Mouse (Mus musculus) urinary bladder, postnatal 14 days (tissue): ENCODE data around the gene Stard9.
A peak's percentile ranks its signal among the peaks of the same experiment; 100 is the strongest.

ENCODE experiments used
- DNase-seq: peaks from one replicate; pipeline ENCODE4 v3.0.0; 2021; ENCODE audit warnings: low spot score

Stard9 gene

DNA sequence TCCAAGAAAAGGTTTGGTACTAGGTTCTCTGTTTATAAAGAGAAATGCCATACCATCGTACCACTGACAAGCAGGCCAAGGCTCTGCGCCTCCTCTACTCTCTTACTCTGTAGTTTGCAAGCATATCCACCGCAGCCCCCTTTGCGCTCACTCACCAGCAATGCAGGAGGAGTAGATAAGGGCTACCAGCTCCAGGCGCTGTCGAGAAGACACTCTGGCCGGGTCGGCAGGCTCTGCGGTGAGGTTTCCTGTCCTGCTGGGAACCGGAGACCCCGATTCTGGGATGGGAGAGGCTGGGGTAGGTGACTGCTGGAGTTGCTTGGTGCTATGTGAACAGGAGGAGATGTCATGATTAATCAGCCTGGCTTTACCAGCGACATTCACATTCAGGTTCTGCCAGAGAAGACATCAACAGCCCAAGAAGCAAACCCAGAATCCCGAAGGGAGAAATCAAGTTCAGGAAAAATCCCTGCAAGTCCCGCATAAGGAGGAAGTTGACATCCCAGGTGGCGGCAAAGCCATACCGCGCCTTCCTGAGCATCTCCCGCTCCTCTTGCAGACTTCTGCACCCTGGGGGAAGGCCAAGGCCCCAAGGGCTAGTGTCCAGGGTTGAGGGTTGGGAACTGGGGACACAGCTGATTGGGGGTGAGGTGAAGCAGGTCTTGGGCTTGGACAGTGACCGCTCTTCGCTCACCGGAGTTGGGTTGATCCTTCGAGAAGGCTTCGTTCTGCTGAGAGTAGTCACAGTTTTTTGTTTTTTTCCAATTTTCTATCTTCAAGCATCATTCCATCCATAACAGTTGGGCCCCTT, 101.1 kb downstream of the Stard9 start:
- no peak for DNase-seq

DNA sequence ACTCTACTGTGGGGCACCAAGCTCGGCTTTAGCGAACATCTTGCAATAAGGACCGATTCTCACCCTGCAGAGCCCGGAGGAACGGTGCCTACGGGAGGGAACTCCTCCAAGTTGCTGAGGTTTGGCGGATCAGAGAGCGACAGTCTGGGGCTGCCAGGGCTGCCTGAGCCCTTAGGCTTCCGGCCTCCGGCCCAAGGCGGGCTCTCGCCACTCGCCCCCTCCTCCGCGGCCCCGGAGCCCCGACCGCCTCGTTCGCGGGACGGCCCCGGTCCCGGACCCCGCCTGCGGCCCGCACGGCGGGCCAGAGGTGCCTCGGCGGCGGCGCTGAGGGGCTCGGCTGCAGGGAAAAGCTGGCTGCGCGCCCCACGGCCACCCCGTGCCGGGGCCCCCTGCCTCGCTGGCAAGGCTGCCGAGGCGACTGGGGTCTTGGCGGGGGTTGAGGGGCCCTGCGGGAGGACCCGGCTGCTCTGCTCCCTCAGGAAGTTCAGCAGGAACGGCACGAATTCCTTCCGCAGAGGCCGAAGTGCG, 101.8 kb downstream of the Stard9 start:
- peak; percentile 18 for DNase-seq

DNA sequence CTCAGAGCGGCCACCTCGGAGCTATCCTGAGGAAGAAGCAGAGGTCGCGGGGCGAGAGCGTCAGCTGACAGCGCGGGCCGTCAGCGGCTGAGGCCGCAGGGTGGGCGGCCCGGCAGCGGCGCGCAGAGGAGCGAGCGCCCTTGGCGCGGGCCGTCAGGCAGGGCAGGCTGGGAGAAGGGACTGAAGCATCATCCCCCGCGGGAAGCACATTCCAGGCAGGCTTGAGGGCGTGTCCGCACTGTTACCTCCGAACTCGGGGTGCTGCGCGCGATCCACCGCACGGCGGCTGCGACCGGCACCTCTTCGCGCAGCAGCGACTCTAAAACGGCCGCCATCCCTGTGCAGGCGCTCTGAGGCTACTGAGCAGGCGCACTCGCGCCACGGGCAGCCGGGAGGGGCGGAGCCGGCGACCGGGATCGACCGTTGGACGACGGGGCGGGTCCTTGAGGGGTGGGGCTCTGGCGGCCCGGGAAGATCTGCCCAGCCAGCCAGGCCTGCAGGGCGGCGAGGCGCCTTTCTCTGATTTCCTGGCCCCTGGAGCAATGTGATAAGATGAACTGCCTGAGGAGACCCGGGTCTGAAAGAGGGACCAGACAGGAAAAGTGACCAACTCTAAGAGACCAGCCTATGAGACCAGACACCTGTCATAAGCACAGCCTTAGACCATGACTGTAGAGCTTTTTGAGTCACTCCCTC, 102.4 kb downstream of the Stard9 start:
- peak; percentile 95 for DNase-seq

DNA sequence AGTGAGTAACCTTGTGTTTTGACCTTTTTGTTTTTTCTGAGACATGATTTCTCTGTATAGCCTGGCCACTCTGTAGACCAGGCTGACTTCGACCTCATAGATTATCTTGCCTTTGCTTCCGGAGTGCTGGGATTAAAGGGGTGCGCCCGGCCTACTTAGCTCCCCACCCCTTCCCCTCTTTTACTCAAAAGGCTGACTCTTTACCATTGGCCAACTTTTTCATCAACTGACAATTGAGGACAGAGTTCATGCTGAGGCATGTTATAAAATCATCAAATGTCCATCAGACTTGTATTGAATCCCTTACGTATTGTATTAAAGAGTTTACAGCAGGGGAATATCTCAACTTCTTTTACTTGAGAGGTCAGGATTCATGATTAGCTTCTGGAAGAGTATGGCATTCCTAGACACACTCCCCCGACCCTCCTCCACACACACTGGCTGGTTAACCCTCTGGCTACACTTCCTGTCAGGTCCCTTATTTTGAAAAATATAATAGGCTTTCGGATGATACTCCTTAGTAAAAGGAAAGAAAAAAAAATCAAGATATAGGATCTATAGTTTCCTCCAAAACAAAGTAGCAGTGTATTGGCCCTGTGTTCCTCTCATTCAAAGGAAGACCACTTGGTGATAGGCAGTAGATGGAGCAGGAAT, 103.1 kb downstream of the Stard9 start:
- DNase-seq, result no peak

DNA sequence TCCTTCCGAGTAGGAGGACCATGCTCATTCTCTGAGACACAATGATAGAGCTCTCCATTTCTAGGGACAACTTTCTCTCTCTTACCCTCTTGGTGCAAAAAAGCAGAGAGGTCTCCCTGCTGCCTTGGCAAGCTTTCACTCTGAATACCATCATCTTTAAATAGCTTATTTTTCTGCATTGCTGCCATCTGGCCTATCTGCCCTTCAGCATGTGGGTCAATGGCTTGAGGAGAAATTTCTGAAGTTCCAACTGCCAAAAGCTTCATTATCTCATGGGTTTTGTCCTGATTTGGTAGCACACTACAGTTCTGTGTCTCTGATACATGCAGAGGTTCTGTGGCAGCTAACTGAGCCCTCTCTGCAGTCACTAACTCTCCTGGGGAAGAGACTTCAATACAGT, 116.6 kb downstream of the Stard9 start:
- no peak for DNase-seq

DNA sequence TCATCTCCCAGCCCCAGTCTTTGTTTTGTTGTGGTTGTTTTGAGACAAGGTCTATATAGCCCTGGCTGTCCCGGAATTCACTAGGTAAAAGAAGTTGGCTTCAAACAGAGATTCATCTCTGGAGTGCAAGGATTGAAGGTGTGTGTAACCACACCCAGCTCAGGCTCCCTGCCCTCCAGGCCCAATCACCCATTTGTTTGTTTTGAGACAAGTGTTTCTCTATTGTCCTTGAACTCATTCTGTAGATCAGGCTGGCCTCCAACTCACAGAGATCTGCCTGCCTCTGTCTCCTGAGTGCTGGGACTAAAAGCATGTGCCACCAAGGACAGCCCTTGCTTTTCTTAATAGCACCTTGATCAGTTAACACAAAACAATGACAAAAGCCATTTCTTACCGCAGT, 119.1 kb downstream of the Stard9 start:
- no peak for DNase-seq

DNA sequence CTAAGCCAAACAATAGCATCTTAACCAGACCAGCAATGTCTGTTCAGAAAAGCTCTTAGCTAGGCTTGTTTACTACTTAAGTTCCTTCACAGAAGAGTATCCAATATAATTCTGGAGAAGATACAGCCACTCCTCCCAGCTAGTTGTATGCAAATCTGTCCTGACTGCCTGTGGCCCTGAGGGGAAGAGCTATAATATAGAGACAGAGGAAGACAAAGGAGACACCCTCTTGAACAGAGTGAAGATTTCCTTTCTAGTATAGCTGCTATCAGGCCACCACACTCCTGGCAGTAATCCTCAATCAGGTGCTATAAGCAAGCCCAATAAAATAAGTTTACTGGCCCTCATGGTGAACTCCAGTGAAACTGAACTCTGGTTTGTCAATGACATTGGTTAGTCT, 133.0 kb downstream of the Stard9 start:
- DNase-seq, result no peak

DNA sequence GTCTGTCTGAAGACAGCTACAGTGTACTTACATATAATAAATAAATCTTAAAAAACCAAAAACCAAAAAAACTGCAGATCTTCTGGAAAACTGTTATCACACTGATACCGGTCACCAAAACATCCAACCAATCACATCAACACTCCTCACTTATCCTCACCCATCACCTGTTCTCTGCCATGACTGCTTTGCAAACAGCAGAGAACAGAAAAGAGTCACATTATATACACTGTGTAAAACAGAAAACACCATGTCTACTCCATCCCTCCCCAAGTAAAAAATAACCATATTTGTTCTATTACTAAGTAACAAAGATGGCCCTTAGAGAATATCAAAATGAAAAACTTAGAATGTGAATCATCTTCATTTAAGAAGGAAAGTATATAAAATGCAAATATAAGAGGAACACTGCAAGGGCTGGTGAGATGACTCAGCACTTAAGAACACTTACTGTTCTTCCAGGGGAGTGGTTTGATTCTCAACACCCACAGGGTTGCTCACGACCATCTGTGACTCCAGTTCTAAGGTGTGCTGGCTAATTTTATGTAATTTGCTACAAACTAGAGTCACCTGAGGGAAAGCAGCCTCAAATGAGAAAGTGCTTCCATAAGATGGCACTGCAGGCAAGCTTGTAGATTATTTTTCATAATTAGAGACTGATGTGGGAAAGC, 141.5 kb downstream of the Stard9 start:
- no peak for DNase-seq
